Mouse (Mus musculus) megakaryocyte, embryonic 14.5 days (primary cell): ENCODE data around the gene Ccar1.

ENCODE experiments used
- FLI1 ChIP-seq: IDR thresholded peaks from 2 replicates; pipeline ENCODE4 v1.6.1; 2012; ENCODE audit warnings: low read length, inconsistent platforms, mixed read lengths
- GATA1 ChIP-seq: IDR thresholded peaks from 3 replicates; pipeline ENCODE4 v1.6.1; 2012; ENCODE audit warnings: mixed read lengths, low read length, inconsistent platforms, borderline replicate concordance

DNA sequence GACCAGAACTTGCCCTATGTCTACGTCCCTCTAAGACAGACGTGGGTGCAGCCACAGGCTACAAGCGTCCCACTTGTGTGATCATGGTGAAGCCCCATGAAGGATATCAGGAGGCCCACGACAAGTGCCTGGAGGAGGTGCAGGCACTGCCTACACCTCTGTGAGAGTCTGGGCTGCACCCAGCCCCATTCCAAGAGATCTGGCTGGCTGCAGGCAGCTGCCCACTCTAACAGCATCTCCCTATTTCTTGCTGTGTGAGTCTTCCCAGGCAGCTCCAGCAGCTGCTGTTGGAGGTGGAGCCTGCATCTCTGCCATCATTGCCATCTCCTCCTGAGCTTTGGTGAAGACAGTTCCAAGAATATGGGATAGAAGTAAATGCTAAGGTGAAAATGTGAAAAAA is 89.7 kb downstream of the Ccar1 start:
- no peak for TF ChIP-seq GATA1
- TF ChIP-seq FLI1 = no peak
